Mouse (Mus musculus) left cerebral cortex, postnatal 36 days (tissue): Measurements from ENCODE around the gene Esr2. TPM values are rescaled to one million over a fixed set of nuclear protein-coding genes. Genes with fewer than 3 reads are reported as not detected.
A peak's percentile ranks its signal among the peaks of the same experiment; 100 is the strongest.

Experiments used
- DNase-seq, 2 experiments: peaks; one replicate each; pipeline ENCODE4 v3.0.0; 2021 to 2022; ENCODE audit warnings: low spot score in 2 of 2, mixed read lengths in 1 of 2
- intact Hi-C: fragments of 180-260 bp; cut with DNase I; formaldehyde crosslinking; loops from one replicate; pipeline ENCODE4 v1.15.1; 2025
- total RNA-seq, 2 experiments: library from RNA; stranded (reverse); gene quantifications; 2 replicates each; pipeline ENCODE4 v1.2.3; 2021

The Esr2 gene
- total RNA-seq, 2 experiments from 2014 or later = 0.20 to 0.34 TPM

DNA sequence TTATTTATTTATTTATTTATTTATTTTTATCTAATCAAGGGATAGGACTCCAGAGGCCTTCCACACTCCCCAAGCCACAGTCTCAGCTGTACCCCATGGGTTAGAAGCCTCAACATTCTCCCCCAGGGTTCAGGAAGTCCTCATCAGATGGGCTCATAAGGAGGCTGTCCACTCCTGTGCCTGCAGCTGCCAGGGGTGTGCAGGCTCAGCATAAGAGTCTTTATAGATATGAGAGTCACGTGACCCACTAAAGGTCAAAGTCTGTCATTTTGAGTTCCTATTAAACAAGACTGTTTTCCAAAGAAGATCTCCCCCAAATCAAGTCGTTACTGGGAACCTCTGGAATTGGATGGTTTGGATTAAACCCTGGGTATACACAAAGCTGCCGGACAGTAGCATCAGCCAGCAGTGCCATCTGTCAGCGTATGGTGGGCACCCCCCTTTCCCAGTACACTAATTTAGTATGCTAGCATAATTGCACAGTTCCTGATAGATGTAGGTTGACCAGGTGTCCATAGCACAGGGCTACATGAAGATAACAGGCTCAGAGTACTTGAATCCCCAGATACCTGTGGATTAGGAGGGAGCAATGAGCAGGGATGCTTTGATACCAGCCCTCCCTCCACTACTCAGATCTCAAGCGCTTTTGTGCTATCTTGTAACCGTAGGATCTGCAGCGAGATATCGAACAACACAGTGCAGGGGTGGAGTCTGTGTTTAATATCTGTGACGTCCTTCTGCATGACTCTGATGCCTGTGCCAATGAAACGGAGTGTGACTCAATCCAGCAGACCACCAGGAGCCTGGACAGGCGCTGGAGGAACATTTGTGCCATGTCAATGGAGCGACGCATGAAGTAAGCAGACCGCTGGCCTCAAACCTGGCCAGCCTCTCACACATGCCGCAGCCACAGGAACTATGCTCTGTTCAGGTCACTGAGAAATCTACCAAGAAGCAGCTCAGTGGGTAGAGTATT lies 83.2 kb downstream of the Esr2 start:
- intact Hi-C loops = no loop called here
- DNase-seq = no peak

- no peak for DNase-seq
- intact Hi-C loops = no loop called here
Observed at GRCm38 (mm10) chr12:76092789-76093466, 84.1 kb downstream of the Esr2 start.

GRCm38 (mm10) chr12:76087025-76087424 lies 90.0 kb downstream of the Esr2 start:
- intact Hi-C loops = no loop called here
- no peak for DNase-seq

DNA sequence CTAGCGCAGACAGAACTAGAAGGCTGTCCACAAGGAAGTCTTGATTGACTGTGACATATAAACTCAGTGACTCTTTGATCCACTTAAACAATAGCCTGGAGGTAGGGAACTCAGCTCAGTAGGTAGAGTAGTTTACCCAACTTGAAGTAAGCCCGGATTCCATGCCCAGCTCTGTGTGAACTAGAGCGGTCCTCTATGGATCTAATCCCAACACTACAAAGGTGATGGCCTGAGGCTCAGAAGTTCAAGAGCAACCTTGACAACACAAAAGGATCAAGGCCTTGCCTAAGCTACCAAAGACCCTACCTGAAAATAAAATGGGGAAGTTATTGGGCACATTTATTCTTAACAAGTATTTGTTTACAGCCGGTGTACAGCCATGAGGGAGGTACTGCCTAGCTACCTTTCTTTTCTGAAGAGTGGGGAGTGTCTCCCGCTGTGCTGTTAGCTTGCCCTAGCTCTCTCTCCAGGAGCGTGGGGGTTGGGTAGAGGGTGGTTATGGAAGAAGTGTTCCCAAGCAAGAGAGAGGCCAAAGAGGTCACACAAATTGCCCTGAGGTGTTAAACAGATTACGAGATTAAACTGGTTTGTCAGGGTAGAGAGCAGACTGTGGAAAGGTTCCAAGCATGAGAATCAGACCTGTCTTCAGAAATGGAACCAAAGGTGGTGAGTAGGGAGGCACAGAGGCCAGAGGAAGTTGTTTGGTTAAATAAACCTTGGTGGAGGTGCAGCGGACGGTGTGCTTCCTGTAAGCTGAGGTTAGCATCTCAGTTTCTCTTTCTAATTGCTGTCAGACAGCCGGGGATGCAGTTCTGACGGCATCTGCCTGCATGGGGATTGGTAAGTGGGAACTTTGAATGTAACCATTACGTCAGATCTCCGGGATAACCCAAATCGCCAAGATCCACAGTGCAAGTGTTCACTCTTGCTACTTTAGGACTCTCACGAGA lies 90.8 kb downstream of the Esr2 start:
- intact Hi-C loops = no loop called here
- no peak for DNase-seq

DNA sequence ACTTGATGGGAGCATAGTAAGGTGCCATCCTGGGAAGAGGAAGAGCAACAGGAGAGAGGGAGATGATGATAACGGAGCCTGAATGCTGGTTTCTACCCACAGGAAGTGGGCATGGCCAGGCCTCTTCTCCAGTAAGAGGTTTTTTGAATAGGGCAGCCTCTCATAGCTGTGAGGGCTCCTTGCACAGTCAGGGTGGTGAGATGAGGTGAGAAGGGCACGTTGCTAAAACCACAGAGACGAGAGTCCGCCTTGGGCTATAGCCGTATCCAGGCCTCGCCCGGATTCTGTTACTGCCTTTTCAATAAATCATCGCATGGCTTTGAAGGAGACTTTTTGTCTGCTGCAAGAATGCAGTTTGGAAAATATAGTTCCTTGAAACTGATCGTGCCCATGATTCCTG lies 92.0 kb downstream of the Esr2 start:
- intact Hi-C loops = no loop called here
- DNase-seq = no peak

- peak; percentile 83 to 85 for DNase-seq
- intact Hi-C loops = no loop called here
Observed at GRCm38 (mm10) chr12:76081557-76082211, 95.4 kb downstream of the Esr2 start.

GRCm38 (mm10) chr12:76080876-76081556 lies 96.0 kb downstream of the Esr2 start:
- intact Hi-C loops = no loop called here
- no peak for DNase-seq

DNA sequence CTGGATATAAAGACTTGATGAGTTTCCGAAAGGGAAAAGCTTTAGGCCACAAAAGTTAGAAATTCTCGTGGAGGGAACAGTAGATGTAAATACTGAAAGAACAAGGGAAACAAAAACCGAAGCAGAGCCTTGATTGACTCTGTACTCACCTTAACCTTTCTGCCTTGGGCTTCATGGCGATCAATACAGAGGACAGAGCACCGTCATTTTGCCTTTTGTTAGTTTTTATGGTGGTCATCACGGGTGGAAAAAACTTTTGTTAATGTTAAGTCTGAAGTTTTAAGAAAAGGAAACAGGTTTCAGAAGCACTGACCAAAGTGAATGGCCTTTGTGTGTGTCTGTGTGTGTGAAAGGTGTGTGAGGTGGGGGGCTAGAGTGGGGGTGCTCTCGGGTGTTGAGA lies 103.1 kb downstream of the Esr2 start:
- DNase-seq = no peak
- intact Hi-C loops = no loop called here

DNA sequence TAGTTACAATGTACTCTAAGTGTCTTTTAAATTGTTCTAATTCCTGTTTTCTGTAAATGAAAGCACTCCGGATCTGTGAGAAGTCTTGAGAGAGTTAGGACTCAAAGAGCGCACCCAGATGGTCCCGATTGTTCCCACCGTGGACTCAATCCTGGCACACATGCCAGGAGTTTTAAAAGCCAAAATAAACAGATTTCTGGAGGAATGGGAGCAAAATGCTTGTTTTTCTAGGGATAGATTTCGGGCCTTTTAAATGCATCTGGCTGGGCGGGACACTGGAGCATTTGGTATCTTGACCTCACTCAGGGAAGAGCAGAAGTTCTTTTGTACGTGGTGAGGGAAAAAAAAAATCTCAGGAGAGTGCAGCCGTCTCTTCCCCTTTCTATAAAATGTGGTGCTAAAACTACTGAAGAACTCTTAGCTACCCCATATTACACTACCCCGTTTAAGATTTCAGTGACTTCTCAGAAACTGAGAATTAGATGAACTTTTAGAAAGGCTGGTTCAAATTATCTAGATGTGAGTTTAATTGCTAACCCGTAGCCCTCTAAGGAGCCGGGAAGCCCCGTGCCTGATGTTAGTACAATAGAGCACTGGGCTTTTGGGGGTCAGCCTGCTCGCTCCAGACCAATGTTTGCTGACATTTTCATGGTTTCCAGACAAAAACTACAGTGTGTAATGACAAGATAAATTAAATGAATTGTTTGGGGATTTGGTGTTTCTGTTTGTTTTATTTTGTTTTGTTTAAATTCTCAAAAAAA lies 103.8 kb downstream of the Esr2 start:
- no peak for DNase-seq
- intact Hi-C loops = no loop called here

DNA sequence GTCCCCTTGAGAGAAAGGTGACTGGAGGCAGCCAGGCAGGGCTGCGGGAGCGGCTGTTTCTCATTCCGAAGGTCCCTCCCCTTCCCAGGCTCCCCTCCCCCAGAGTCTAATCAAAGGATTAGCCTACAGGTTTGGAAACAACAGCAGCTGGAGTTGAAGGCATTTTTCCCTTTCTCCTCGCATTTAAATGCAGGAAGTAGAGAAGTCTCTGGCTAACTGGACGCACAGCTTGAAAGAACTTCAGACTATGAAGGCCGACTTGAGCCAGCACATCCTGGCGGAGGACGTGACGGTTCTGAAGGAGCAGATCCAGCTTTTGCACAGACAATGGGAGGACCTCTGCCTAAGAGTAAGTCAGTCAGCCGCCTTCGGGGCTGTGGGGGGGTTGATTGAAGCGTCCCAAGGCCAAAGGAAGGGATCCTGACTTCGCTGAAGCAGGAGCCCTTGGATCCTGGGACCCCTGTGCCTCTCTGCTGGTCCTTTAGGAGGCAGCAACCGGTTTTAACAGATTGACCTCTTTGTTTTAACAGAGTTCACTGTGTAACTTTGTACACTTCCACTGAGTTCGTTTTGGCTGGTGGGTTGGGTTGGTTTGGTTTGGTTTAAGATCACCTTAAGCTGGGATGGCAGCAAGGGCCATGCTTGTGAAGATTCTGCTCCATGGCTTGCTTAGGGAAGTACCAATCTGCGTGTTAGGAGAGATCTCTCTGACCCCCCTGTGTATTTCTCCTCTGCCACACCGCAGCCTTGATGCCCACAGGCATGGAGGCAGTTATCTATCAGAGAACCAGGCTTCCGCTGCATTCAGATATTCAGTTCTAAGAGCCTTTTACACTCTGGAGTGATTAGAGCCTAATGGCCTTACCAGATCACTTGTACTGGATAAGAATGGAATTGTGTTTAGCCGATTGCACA lies 104.9 kb downstream of the Esr2 start:
- intact Hi-C loops = no loop called here
- no peak for DNase-seq

Other genes starting within 250 kb of the Esr2 start
- gene Tex21, start 69.5 kb upstream of the Esr2 start, total RNA-seq = not detected
- gene Mthfd1, start 78.0 kb upstream of the Esr2 start, total RNA-seq = 10 to 100 TPM; 35.0 to 36.9 TPM
- 10 to 100 TPM; 81.3 to 94.9 TPM for gene Akap5, start 147.6 kb upstream of the Esr2 start, total RNA-seq
- gene Zbtb25, start 192.3 kb upstream of the Esr2 start, total RNA-seq = 10 to 100 TPM; 17.8 to 19.6 TPM
- 1 to 10 TPM; 4.6 to 6.6 TPM for gene Zbtb1, start 193.0 kb upstream of the Esr2 start, total RNA-seq
- 10 to 100 TPM; 62.5 to 67.5 TPM for gene Hspa2, start 226.9 kb upstream of the Esr2 start, total RNA-seq
- 1 to 10 TPM; 1.2 to 1.3 TPM for gene Ppp1r36, start 240.3 kb upstream of the Esr2 start, total RNA-seq